Mouse (Mus musculus) ovary, adult 10 weeks (tissue): ENCODE results near the gene Olfr803. TPM values are rescaled to one million over a fixed set of nuclear protein-coding genes. Genes with fewer than 3 reads are reported as not detected.

Experiments used
- polyA plus RNA-seq: library from polyadenylated mRNA; stranded (reverse); fragments of 350-450 nt; fragmentation: Illumina TruSeq; extraction: RNeasy Lipid Tissue Mini Kit (QIAGEN cat#74804); gene quantifications from one replicate; pipeline ENCODE4 v1.2.3, GENCODE M21; 2014

The Olfr803 gene
- polyA plus RNA-seq, result not detected

GRCm38 (mm10) chr10:129694186-129694585, at the start of gene Olfr803:
TSS of gene Olfr803 (minus strand) at chr10:129694286.

DNA sequence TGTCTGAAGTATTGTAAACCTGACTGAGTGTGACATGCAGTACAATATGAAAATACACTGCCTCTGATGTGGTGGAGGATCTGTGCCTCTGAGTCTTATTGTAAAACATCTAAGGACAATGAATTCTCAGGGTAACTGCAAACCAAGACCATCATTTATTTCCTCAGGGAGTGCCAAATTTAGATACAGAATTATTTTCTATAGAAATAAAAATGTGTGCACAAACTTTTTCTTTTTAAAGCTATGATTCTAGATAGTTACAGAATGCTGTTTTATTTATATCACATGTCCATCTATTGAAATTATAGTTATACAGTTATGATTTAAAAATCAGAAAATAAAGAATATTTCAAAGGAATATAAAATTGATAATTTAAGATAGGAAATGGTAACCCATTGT, 47.7 kb upstream of the Olfr803 start, which contains the start of gene Olfr806:
TSS of gene Olfr806 (minus strand) at position 101 of the 400 bp plus-strand sequence.

GRCm38 (mm10) chr10:129729275-129729674, 35.2 kb upstream of the Olfr803 start, which contains the start of gene Olfr805:
TSS of gene Olfr805 (minus strand) at chr10:129729375.

GRCm38 (mm10) chr10:129702910-129703309, 8.8 kb upstream of the Olfr803 start, which contains the start of gene Olfr804:
TSS of gene Olfr804 (plus strand) at chr10:129703210.

GRCm38 (mm10) chr10:129688069-129688468, 6.0 kb downstream of the Olfr803 start, which contains the start of gene Olfr802:
TSS of gene Olfr802 (minus strand) at chr10:129688169.

GRCm38 (mm10) chr10:129673765-129674164, 20.3 kb downstream of the Olfr803 start, which contains the start of gene Olfr801:
TSS of gene Olfr801 (minus strand) at chr10:129673865.

DNA sequence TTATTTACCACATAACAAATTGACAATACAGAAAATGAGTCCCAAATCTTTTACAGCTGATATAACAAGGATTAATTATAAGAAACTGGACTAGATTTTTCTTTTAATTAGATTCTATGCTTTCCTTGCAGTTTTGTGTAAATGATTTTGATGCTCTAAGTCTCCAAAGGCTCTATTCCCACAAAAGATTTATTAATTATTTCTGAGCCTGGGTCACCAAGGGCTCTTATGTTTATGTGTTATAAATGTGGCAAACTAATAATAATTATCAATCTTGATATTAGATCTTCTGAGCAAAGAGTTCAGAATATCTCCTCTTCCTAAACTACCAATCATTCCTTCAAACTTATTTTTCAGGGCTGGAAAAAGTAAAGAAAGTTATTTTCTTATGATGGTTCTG, 36.7 kb downstream of the Olfr803 start, which contains the start of gene Olfr800:
TSS of gene Olfr800 (plus strand) at position 301 of the 400 bp plus-strand sequence.

Other genes starting within 250 kb of the Olfr803 start
- gene Olfr787, start 232.4 kb downstream of the Olfr803 start, polyA plus RNA-seq, result not detected
- not detected for gene Olfr788, start 223.3 kb downstream of the Olfr803 start, polyA plus RNA-seq
- gene Olfr789, start 209.5 kb downstream of the Olfr803 start, polyA plus RNA-seq, result not detected
- gene Olfr790, start 195.8 kb downstream of the Olfr803 start, polyA plus RNA-seq, result not detected
- gene Olfr791, start 172.5 kb downstream of the Olfr803 start, polyA plus RNA-seq, result not detected
- gene Olfr792, start 155.1 kb downstream of the Olfr803 start, polyA plus RNA-seq, result 0.20 TPM
- not detected for gene Olfr794, start 126.6 kb downstream of the Olfr803 start, polyA plus RNA-seq
- gene Olfr796, start 81.7 kb downstream of the Olfr803 start, polyA plus RNA-seq, result not detected
- not detected for gene Olfr798, start 66.4 kb downstream of the Olfr803 start, polyA plus RNA-seq
- not detected for gene Olfr799, start 56.8 kb downstream of the Olfr803 start, polyA plus RNA-seq
- gene Olfr800, start 36.6 kb downstream of the Olfr803 start, polyA plus RNA-seq, result not detected
- gene Olfr801, start 20.4 kb downstream of the Olfr803 start, polyA plus RNA-seq, result not detected
- gene Olfr802, start 6.1 kb downstream of the Olfr803 start, polyA plus RNA-seq, result not detected
- not detected for gene Olfr804, start 8.9 kb upstream of the Olfr803 start, polyA plus RNA-seq
- not detected for gene Olfr805, start 35.1 kb upstream of the Olfr803 start, polyA plus RNA-seq
- not detected for gene Olfr806, start 47.6 kb upstream of the Olfr803 start, polyA plus RNA-seq
- gene Olfr807, start 63.5 kb upstream of the Olfr803 start, polyA plus RNA-seq, result not detected
- not detected for gene Olfr808, start 71.2 kb upstream of the Olfr803 start, polyA plus RNA-seq
- gene Olfr809, start 80.4 kb upstream of the Olfr803 start, polyA plus RNA-seq, result not detected
- 0.17 TPM for gene Olfr810, start 100.6 kb upstream of the Olfr803 start, polyA plus RNA-seq
- gene Olfr811, start 110.1 kb upstream of the Olfr803 start, polyA plus RNA-seq, result not detected
- gene Olfr812, start 151.8 kb upstream of the Olfr803 start, polyA plus RNA-seq, result not detected
- gene Olfr813, start 161.1 kb upstream of the Olfr803 start, polyA plus RNA-seq, result not detected
- not detected for gene Olfr814, start 185.6 kb upstream of the Olfr803 start, polyA plus RNA-seq
- not detected for gene Olfr815, start 211.6 kb upstream of the Olfr803 start, polyA plus RNA-seq
- gene Olfr816, start 221.3 kb upstream of the Olfr803 start, polyA plus RNA-seq, result not detected